Mouse (Mus musculus): ENCODE data around the gene Dyrk1a.

Gene Dyrk1a

DNA sequence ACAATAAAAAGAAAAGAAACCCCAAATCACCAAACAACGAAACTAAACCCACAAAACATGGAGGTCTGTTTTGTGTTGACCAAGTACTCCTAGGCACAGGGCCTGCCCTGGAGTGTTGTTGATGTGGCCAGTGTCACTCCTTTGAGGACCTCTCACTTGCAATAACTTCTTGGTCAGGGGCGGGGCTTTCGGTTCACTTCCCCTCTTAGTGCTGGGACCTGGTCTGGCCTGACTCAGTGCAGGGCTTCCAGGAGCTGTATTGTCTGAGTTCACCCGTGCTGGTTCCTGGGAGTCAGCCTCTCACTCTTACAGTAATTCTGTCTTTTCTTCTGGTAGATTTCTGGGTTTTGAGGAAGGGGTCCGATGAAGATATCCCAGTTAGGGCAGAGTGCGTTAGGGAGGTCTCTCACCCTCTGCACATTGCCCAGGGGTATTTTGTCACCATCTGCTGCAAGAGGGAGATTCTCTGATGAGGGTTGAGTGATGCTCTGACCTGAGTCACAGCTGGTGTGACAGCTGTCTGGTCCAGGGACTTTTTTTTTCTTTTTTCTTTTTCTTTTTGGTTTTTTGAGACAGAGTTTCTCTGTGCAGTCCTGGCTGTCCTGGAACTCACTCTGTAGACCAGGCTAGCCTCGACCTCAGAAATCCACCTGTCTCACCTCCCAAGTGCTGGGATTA, 150.8 kb downstream of the Dyrk1a start:
- no peak for DNase-seq

DNA sequence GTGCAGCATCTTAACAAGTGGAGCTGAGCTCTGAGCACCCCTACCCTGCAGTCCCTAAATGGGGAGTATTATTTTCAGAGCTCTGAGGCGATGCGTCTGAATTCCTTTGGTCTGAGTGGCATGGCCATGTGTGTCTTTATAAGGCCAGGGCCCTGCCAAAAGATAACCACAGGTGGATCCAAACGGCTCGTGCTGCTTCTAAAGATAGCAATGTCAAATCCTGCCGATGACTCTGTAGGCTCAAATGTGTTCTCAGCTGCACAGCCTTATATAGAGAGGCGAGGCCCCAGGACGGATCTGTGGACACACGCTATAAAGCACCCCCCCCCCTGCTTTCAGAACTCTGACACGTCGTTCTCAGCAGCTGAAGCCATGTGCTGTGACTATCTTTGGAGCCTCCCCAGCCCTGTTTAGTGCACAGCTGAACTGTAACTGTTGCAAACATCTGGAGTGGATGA, 151.8 kb downstream of the Dyrk1a start:
- no peak for DNase-seq

DNA sequence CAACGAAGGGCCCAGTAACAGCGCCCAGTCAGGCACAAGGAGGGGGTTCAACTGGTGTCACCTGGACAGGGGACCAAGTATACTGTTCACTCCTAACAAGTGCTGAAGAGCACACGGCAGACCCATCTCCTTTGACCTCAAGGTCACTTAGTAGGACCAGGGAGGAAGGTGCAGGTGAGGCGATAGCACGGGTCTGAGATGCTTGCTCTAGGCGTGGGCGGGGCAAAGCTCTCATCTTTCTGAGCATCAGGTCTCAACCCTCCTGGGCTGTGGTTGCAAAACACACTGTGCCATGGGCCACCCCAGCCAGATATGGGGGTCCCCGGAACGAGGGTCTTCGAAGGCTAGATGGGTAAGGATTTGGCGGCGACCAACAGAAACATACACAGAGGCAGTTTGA, 153.1 kb downstream of the Dyrk1a start:
- no peak for DNase-seq

DNA sequence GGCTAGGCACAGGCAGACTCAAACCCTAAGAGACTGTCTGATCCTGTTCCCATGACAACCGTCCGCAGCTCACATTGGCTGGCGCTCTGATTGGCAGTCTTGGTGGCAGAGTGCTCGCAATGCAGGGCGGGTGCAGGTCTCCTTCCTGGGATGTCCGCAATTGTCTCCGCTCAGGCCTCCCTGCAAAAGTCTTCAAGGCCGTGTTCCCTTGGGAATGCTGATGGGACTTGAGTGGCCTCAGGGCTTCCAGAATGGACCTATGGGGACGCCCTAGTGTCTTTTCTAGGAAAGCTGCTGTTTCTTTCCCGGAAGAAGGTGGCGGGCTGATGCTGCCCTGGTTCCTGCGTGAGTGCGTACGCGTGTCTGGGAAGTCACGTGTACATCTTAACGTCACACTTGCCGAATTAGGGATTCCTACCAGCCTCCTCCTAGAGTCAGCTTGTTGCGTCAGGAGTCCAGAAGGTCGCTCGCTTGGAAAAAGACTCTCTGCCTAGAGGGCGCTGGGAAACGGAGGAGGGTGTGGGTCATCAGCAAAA, 154.3 kb downstream of the Dyrk1a start:
- DNase-seq, result peak; percentile 82

DNA sequence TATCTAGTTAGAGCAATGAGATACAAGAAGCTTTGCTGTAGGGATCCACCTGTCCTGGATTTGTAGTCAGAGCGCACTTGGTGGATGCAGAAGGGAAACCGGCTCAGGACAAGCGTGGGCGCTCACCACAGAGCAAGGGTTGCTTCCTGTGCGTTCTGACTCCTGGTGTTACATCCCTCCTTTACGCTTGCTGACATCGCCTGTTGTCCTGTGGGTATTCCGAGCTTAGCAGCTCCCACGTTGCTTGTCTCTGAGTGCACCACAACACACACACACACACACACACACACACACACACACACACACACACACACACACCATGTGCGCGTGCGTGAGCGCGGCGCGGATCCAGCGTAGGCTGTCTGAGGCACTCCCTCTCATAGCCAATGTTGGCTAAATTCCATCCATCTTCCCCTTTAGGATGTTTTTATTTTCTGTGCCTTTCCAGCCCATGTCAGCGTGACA, 155.0 kb downstream of the Dyrk1a start:
- DNase-seq, result no peak

DNA sequence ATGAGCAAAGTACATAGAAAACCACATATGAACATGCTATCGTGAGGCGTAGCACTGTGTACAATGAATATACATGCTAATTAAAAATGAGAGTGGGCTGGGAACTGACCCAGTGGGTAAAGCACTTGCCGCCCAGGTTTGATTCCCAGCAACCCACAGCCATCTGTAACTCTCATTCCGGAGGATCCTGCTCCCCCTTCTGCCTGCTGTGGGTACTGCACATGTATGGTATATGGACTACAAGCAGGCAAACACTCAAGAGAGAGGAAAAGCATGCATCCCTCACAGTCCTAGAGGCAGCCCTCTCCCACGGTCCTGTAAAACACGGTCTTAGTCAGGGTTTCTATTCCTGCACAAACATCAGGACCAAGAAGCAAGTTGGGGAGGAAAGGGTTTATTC, 159.4 kb downstream of the Dyrk1a start:
- DNase-seq, result no peak

DNA sequence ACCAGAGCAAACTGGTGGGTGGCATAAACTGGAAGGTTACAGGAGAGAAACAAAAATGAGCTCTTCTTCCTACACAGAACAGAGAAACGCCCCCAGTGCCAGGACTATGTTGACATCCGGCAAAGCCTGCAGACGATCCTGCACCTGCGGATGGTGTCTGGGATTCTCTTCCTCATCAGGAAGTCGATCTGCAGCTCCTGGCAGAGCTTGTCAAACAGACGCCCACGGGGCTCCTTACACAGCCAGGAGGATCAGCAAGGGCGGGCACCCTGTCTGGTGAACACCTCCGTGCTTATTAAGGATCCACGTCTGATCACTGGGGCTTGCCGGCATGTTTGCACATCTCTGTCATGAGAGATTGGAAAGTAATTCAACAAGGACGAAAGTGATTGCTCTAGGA, 161.2 kb downstream of the Dyrk1a start:
- no peak for DNase-seq

DNA sequence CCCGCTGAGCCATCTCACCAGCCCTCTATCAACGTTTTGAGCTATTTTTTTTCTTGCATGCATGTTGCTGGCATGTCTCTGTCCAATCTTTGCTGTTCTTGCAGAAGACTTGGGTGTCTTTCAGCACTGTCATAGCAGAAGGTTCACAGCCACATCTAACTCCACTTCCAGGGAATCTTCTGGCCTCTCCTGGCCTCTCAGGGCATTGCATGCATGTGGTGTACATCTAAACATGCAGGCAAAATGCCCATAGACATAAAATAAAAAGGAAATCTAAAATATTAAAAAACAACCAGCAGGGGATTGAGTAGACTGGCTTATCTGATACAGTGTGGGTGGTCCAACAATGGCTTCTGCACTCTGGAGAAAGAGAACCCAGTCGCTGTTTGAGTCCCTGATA, 165.7 kb downstream of the Dyrk1a start:
- DNase-seq, result no peak

DNA sequence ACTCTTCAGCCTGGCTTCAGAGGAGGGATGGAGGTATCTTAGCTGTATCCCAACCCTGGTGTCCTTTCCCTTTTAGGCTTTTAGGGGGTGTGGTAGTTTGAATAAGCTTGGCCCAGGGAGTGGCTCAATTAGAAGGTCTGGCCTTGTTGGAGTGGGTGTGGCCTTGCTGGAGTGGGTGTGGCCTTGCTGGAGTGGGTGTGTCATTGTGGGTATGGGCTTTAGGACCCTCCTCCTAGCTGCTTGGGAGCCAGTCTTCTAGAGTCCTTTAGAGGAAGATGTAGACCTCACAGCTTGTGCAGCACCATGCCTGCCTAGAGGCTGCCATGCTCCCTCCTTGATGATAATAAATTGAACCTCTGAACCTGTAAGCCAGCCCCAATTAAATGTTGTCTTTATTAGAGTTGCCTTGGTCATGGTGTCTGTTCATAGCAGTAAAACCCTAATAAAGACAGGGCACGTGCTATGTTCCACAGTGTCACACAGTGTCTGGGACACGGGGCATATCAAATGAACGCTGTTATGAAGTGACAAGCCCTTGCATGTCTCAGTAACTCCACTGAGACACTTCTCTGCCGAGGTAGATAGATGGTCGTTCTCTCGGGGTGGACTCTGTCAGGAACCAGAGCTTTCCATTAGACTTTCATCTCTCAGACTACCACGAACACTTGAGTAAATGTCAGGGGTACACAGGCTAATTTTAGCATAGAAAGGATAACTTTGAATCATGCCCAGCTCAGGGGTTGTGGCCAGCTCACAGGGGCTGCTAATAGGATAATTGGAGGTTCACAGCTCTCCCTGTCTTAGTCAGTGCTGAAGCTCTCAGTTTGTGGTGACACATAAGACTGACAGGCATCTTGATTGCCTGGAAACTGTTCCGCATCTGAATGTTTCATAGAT, 166.9 kb downstream of the Dyrk1a start:
- DNase-seq, result no peak

DNA sequence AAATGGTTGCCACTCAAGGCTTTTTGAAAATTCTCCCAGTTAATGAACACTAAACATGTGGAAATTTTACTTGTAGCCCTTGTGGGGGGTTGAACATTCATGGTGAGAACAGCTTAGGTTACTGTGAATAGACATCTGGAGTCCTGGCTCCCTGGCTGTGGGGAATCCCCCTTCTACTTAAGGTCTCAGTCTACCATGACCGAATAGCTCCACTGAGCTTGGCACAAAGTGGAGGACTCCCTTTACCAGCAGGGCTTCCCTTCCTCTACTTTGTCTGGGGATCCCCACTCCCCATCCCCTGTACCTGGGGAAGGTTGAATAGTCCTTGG, 167.5 kb downstream of the Dyrk1a start:
- no peak for DNase-seq

DNA sequence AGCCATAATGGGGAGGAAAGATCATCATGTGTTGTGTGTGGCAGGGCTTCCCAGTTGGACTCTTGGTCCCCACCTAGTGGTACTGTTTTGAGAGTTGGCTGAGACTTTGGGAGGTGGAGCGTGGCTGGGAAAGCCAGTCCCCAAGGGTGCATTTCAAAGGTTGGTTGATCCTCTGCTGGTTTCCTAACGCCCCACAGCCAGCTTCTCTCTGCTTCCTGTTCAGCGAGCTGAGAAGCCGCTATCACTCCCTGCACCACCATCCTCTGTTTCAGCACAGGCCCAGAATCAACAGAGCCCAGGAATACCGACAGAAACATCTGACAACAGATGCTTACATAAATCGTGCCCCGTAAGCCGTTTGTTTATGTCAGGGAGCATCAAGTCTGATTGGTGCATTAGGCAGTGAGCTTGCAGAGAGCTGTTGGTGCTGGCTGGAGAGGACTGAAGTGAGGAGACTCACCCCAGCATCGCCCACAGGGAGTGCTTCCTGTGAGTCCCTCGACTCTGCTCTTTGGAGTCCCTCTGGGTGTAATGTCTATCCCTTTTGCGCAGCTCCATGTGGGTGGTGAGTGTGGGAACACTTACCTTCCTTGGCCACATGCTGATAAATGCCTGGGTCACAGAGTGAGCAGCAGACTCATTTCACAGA, 174.2 kb downstream of the Dyrk1a start:
- DNase-seq, result peak; percentile 31

DNA sequence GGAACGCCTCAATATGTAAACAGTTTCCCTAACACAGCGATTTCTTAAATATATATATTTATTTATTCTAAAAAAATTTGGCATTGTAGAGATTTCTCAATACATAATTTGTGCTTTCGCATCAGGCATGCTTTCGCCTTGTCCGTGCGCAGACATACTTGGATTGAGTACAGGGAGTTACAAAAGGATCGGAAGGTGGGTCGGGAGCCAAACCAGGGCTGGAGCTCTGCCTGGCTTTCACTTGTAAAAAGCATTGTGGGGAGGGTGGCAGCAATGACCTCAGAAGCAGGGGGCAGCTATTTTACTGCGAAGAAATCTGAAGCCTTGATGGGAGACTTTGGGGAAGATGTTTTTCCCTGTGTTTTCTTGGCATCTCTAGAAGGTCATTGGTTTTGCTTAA, 175.2 kb downstream of the Dyrk1a start:
- DNase-seq, result no peak
